Comparison of ENCODE assay signal across 8 mouse cellular contexts in genomic region chr5:105732433-105732891, GRCm38 (mm10). TPM values are rescaled to one million over a fixed set of nuclear protein-coding genes. Genes with fewer than 3 reads are reported as not detected.
DNase-seq lines count a peak whose midpoint lies in the region; TF ChIP-seq lines count a peak whose summit lies in the region.

No protein-coding gene starts in this region.

- intact Hi-C loops in gastrocnemius, postnatal 36 days (cut with DNase I): no loop called here

- H3K9me3 ChIP-seq in E14TG2a.4 (ENCODE audit: low read length): peaks cover 42% of the 10 kb centered on the region

- TF ChIP-seq CTCF in E14TG2a.4 (conservative IDR thresholded peaks at IDR 0.05; ENCODE audit: low read length): no peak

- DNase-seq in c-Kit-negative CD71-positive TER-119-positive erythroid progenitor cells, embryonic 14.5 days (ENCODE audit: low read depth, low spot score): peak; percentile 17
- DNase-seq in gastrocnemius, postnatal 36 days: peak; percentile 11 to 27
- peak; percentile 74 for DNase-seq in kidney, adult 9 months
- DNase-seq in lung, postnatal 10 days: peak; percentile 69
- DNase-seq in retina, embryonic 14.5 days (ENCODE audit: low spot score): peak; percentile 8
- no peak for DNase-seq in cerebellum, adult 18-20 months
- DNase-seq in natural killer cell, adult 2 months (ENCODE audit: low spot score in 2 of 2): no peak

- H3K36me3 ChIP-seq in E14TG2a.4 (ENCODE audit: insufficient read depth, low read length): peaks cover 78% of the 10 kb centered on the region

- peaks cover 5% of the 10 kb centered on the region; the same call in 1 of the 2 replicates for H3K4me1 ChIP-seq in E14TG2a.4 (replicated peaks; ENCODE audit: low read depth, low read length)

- H3K27me3 ChIP-seq in E14TG2a.4 (ENCODE audit: insufficient read depth, low read length): no peaks in the 10 kb centered on the region

- peak overlapping the region; percentile 72 for H3K4me3 ChIP-seq in E14TG2a.4 (replicated peaks; ENCODE audit: low read length)

RNA-seq across cellular contexts. Expression of gene Lrrc8d, which starts 32.7 kb away (rescaled TPM):
- total RNA-seq in gastrocnemius, postnatal 36 days (2021): 1 to 10 TPM; 3.0 to 4.4 TPM

Comparison
In these comparisons a context has a peak if more than half of its experiments do, and no peak if none do; other contexts are left out.
1. DNase-seq: peak in c-Kit-negative CD71-positive TER-119-positive erythroid progenitor cells, embryonic 14.5 days (single experiment), gastrocnemius, postnatal 36 days (2 of 2), kidney, adult 9 months (single experiment), lung, postnatal 10 days (single experiment) and retina, embryonic 14.5 days (single experiment); none in cerebellum, adult 18-20 months (0 of 2) and natural killer cell, adult 2 months (0 of 2).